Mouse (Mus musculus) embryonic facial prominence, embryonic 12.5 days (tissue): ENCODE measurements around the gene Olfr1181. TPM values are rescaled to one million over a fixed set of nuclear protein-coding genes. Genes with fewer than 3 reads are reported as not detected.
"Not testable (repeated sequence)": the region's sequence is repeated elsewhere in the genome, so short reads cannot be mapped to it uniquely, and the experiment has no call there.

Source experiments
- ATAC-seq: fragments of 200-750 bp; cut with Nextera tagmentation; 2 replicates; pipeline ENCODE4 v1.8.0; 2017; ENCODE audit not compliant: insufficient number of reproducible peaks, insufficient read depth, low FRiP score, low TSS enrichment
- H3K27ac ChIP-seq: fragments of 300-500 bp; sonication (generic); 2 replicates; pipeline ENCODE4 v1.5.1; 2016; ENCODE audit warnings: mild to moderate bottlenecking
- H3K27me3 ChIP-seq: fragments of 300-500 bp; sonication (generic); 2 replicates; pipeline ENCODE4 v1.6.1; 2016; ENCODE audit warnings: mild to moderate bottlenecking, moderate library complexity
- H3K36me3 ChIP-seq: fragments of 300-500 bp; sonication (generic); 2 replicates; pipeline ENCODE4 v1.6.1; 2016; ENCODE audit warnings: mild to moderate bottlenecking
- H3K4me1 ChIP-seq: fragments of 300-500 bp; sonication (generic); 2 replicates; pipeline ENCODE4 v1.6.1; 2016
- H3K4me2 ChIP-seq: fragments of 300-500 bp; sonication (generic); replicated peaks from 2 replicates; pipeline ENCODE4 v1.6.1; 2016; ENCODE audit warnings: mild to moderate bottlenecking, moderate library complexity
- H3K4me3 ChIP-seq: fragments of 300-500 bp; sonication (generic); 2 replicates; pipeline ENCODE4 v1.5.1; 2016; ENCODE audit warnings: mild to moderate bottlenecking
- H3K9ac ChIP-seq: fragments of 300-500 bp; sonication (generic); 2 replicates; pipeline ENCODE4 v1.6.1; 2016; ENCODE audit warnings: mild to moderate bottlenecking, moderate library complexity
- H3K9me3 ChIP-seq: fragments of 300-500 bp; sonication (generic); 2 replicates; pipeline ENCODE4 v1.6.1; 2016; ENCODE audit warnings: mild to moderate bottlenecking, moderate library complexity
- WGBS: fragments of 180-500 bp; shearing (Covaris S2); methylation state at CpG from one replicate; pipeline ENCODE4 v1.1.7; 2016; 5-methylcytosine and 5-hydroxymethylcytosine counted together
- polyA plus RNA-seq: library from polyadenylated mRNA; unstranded; fragments of >200 nt; fragmentation: Nextera tagmentation; extraction: Ambion mirVana; gene quantifications from 2 replicates; pipeline ENCODE4 v1.2.1, GENCODE M21; 2016

The Olfr1181 gene
- not detected in 2 replicates for polyA plus RNA-seq

DNA sequence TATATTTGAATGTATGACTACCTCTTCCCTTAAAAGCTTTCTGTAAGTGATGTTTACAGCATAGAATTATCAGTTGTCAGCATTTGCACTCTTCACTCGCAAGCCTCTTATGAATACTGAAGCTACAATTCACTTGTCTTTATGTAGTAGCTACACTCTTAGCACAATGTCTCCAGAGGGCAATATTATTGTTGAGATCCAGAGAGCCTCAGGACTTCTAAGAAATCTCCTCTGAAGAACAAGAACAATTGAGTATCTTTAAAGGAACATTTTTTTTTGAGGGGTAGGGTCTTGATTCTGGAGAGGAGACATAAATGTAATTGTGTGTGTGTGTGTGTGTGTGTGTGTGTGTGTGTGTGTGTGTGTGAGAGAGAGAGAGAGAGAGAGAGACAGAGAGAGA is at the start of gene Olfr1181:
Gene Olfr1181 (minus strand): TSS at position 101 of the 400 bp plus-strand sequence.
- Histone ChIP-seq H3K9ac (no peak within 1 kb of the TSS), H3K4me2 (no peak within 1 kb of the TSS), H3K27ac (no peak within 1 kb of the TSS), H3K36me3 (no peaks in the 10 kb centered on the region), H3K27me3 (no peaks in the 10 kb centered on the region), H3K4me1 (no peaks in the 10 kb centered on the region), H3K4me3 (no peak within 1 kb of the TSS), H3K9me3 (no peaks in the 10 kb centered on the region)
- WGBS: 89% methylated on average over 1 of the region's 1 CpGs
- ATAC-seq: no peak

DNA sequence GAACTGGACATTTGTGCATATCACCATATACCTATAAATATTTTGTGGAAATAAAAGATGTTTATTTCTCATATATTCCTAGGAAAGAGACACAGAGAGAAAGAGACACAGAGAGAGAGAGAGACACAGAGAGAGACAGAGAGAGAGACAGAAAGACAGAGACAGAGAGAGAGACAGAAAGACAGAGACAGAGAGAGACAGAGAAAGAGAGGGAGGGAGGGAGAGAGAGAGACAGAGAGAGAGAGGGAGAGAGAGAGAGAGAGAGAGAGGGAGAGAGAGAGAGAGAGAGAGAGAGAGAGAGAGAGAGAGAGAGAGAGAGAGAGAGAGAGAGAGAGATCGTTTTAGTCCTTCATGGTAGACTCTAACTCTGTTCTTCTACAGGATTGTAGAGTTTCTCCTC is 28.6 kb upstream of the Olfr1181 start, which contains the start of gene Olfr1183:
Gene Olfr1183 (plus strand): TSS at position 301 of the 400 bp plus-strand sequence.
- not testable (repeated sequence) for H3K9ac ChIP-seq, H3K4me2 ChIP-seq, H3K9me3 ChIP-seq, H3K36me3 ChIP-seq, H3K4me1 ChIP-seq, H3K27me3 ChIP-seq, H3K4me3 ChIP-seq, H3K27ac ChIP-seq, ATAC-seq
- WGBS: 83% methylated on average over 1 of the region's 1 CpGs

- Histone ChIP-seq H3K9me3 (no peaks in the 10 kb centered on the region), H3K27ac (no peak within 1 kb of the TSS), H3K9ac (no peak within 1 kb of the TSS), H3K36me3 (no peaks in the 10 kb centered on the region), H3K27me3 (no peaks in the 10 kb centered on the region), H3K4me2 (no peak within 1 kb of the TSS), H3K4me3 (no peak within 1 kb of the TSS), H3K4me1 (no peaks in the 10 kb centered on the region)
- no peak for ATAC-seq
- WGBS: 97% methylated on average over 1 of the region's 1 CpGs
These were observed 23.1 kb upstream of the Olfr1181 start, which contains the start of gene Gm13757 for GRCm38 (mm10) chr2:88449031-88449430. Gene Gm13757 (minus strand): TSS chr2:88449131.

GRCm38 (mm10) chr2:88419051-88419450 is 6.9 kb downstream of the Olfr1181 start, which contains the start of gene Olfr1180:
Gene Olfr1180 (minus strand): TSS chr2:88419151.
- no peaks in the 10 kb centered on the region for H3K4me1 ChIP-seq
- H3K9me3 ChIP-seq: no peaks in the 10 kb centered on the region
- ATAC-seq: no peak
- H3K36me3 ChIP-seq: no peaks in the 10 kb centered on the region
- H3K4me3 ChIP-seq: no peak within 1 kb of the TSS
- no peak within 1 kb of the TSS for H3K9ac ChIP-seq
- H3K4me2 ChIP-seq: no peak within 1 kb of the TSS
- H3K27ac ChIP-seq: no peak within 1 kb of the TSS
- no peaks in the 10 kb centered on the region for H3K27me3 ChIP-seq
- WGBS: 80% methylated on average over 2 of the region's 2 CpGs

DNA sequence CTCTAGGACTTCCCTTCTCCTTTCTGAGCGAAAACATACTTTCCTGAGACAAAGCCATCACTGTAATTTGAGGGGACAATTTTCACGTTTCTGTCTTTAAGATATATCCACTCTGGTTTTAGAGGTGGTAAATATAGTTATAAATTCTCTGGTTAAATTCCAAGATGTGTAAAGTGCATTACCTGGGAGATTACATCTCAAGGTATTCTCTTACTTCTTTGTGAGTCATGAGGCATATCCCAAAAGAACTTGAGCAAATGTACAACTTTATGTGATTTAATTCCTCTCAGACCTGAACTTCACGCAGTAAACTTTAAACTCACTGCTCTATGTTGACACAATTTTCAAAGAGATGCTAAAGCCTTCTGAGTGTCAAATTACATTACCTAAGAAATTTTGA is 19.6 kb downstream of the Olfr1181 start, which contains the start of gene Olfr1179:
Gene Olfr1179 (minus strand): TSS at position 101 of the 400 bp plus-strand sequence.
- Histone ChIP-seq H3K9ac (no peak within 1 kb of the TSS), H3K36me3 (no peaks in the 10 kb centered on the region), H3K4me1 (no peaks in the 10 kb centered on the region), H3K27me3 (no peaks in the 10 kb centered on the region), H3K9me3 (no peaks in the 10 kb centered on the region), H3K4me3 (no peak within 1 kb of the TSS), H3K4me2 (no peak within 1 kb of the TSS), H3K27ac (no peak within 1 kb of the TSS)
- ATAC-seq: no peak
- 71% methylated on average over 3 of the region's 3 CpGs for WGBS

GRCm38 (mm10) chr2:88386762-88387161 is 39.2 kb downstream of the Olfr1181 start, which contains the start of gene Olfr1178:
Gene Olfr1178 (plus strand): TSS chr2:88387062.
- WGBS: 79% methylated on average over 1 of the region's 1 CpGs
- Histone ChIP-seq H3K36me3 (no peaks in the 10 kb centered on the region), H3K4me3 (no peak within 1 kb of the TSS), H3K9ac (no peak within 1 kb of the TSS), H3K27me3 (no peaks in the 10 kb centered on the region), H3K4me1 (no peaks in the 10 kb centered on the region), H3K9me3 (no peaks in the 10 kb centered on the region), H3K27ac (no peak within 1 kb of the TSS), H3K4me2 (no peak within 1 kb of the TSS)
- ATAC-seq: no peak

Other genes with a start within 250 kb of the Olfr1181 start
- not detected in 2 replicates for gene Olfr1168, start 244.3 kb downstream of the Olfr1181 start, polyA plus RNA-seq
- gene Olfr1170, start 197.8 kb downstream of the Olfr1181 start, polyA plus RNA-seq: not detected in 2 replicates
- not detected in 2 replicates for gene Olfr1173, start 146.3 kb downstream of the Olfr1181 start, polyA plus RNA-seq
- not detected in 2 replicates for gene Olfr1174-ps, start 111.0 kb downstream of the Olfr1181 start, polyA plus RNA-seq
- gene Olfr1175-ps, start 99.0 kb downstream of the Olfr1181 start, polyA plus RNA-seq: not detected in 2 replicates
- gene Olfr1176, start 89.5 kb downstream of the Olfr1181 start, polyA plus RNA-seq: not detected in 2 replicates
- gene Olfr1177-ps, start 79.7 kb downstream of the Olfr1181 start, polyA plus RNA-seq: not detected in 2 replicates
- gene Olfr1178, start 39.1 kb downstream of the Olfr1181 start, polyA plus RNA-seq: not detected in 2 replicates
- gene Olfr1179, start 19.7 kb downstream of the Olfr1181 start, polyA plus RNA-seq: not detected in 2 replicates
- gene Olfr1180, start 7.0 kb downstream of the Olfr1181 start, polyA plus RNA-seq: not detected in 2 replicates
- not detected in 2 replicates for gene Gm13757, start 23.0 kb upstream of the Olfr1181 start, polyA plus RNA-seq
- gene Olfr1183, start 28.7 kb upstream of the Olfr1181 start, polyA plus RNA-seq: not detected in 2 replicates
- gene Olfr1184, start 57.4 kb upstream of the Olfr1181 start, polyA plus RNA-seq: not detected in 2 replicates
- gene Olfr1185-ps1, start 67.1 kb upstream of the Olfr1181 start, polyA plus RNA-seq: not detected in 2 replicates
- gene Olfr1186, start 92.4 kb upstream of the Olfr1181 start, polyA plus RNA-seq: not detected in 2 replicates
- not detected in 2 replicates for gene Olfr1188, start 130.8 kb upstream of the Olfr1181 start, polyA plus RNA-seq
- gene Olfr1189, start 160.3 kb upstream of the Olfr1181 start, polyA plus RNA-seq: not detected in 2 replicates
- gene Olfr1191-ps1, start 214.4 kb upstream of the Olfr1181 start, polyA plus RNA-seq: not detected in 2 replicates
- gene Olfr1192-ps1, start 222.3 kb upstream of the Olfr1181 start, polyA plus RNA-seq: not detected in 2 replicates
- gene Olfr1193, start 249.5 kb upstream of the Olfr1181 start, polyA plus RNA-seq: not detected in 2 replicates